Mouse (Mus musculus): ENCODE results near the gene Psmd3. TPM values are rescaled to one million over a fixed set of nuclear protein-coding genes. Genes with fewer than 3 reads are reported as not detected.

The Psmd3 gene
- polyA plus RNA-seq (2017; shearing (Covaris generic)), result 100 to 1,000 TPM; 120 to 151 TPM

GRCm38 (mm10) chr11:98681786-98682745 is at the start of gene Psmd3:
Gene Psmd3 (plus strand): TSS chr11:98682554.

GRCm38 (mm10) chr11:98646459-98646858 is 35.9 kb upstream of the Psmd3 start, which contains the start of gene Gsdma2:
Gene Gsdma2 (plus strand): TSS chr11:98646759.

GRCm38 (mm10) chr11:98664091-98664490 is 18.3 kb upstream of the Psmd3 start, which contains the start of gene Gsdma:
Gene Gsdma (plus strand): TSS chr11:98664351.

GRCm38 (mm10) chr11:98701213-98701670 is 18.9 kb downstream of the Psmd3 start, which contains the start of gene Csf3:
Gene Csf3 (plus strand): TSS chr11:98701263.

GRCm38 (mm10) chr11:98729119-98729588 is 46.8 kb downstream of the Psmd3 start, which contains the start of gene Med24:
Gene Med24 (minus strand): TSS chr11:98729435.

GRCm38 (mm10) chr11:98740393-98741050 is 58.2 kb downstream of the Psmd3 start, which contains the start of gene Thra:
Gene Thra (plus strand): TSS chr11:98740638.

Other genes with a start within 250 kb of the Psmd3 start
- gene Mien1, start 243.6 kb upstream of the Psmd3 start, polyA plus RNA-seq (2017; shearing (Covaris generic)), result 100 to 1,000 TPM; 164 to 186 TPM
- 10 to 100 TPM in 1 of 2 experiments, 1 to 10 TPM in 1; 2.2 to 10.1 TPM for gene Grb7, start 236.2 kb upstream of the Psmd3 start, polyA plus RNA-seq (2017; shearing (Covaris generic))
- 100 to 1,000 TPM; 115 to 157 TPM for gene Ikzf3, start 136.5 kb upstream of the Psmd3 start, polyA plus RNA-seq (2017; shearing (Covaris generic))
- gene Zpbp2, start 131.5 kb upstream of the Psmd3 start, polyA plus RNA-seq (2017; shearing (Covaris generic)), result 1 to 10 TPM; 2.1 to 7.1 TPM
- gene Ormdl3, start 95.2 kb upstream of the Psmd3 start, polyA plus RNA-seq (2017; shearing (Covaris generic)), result 10 to 100 TPM; 60.0 to 64.2 TPM
- gene Lrrc3c, start 84.3 kb upstream of the Psmd3 start, polyA plus RNA-seq (2017; shearing (Covaris generic)), result not detected
- gene Gm12355, start 56.9 kb upstream of the Psmd3 start, polyA plus RNA-seq (2017; shearing (Covaris generic)), result 1 to 10 TPM; 4.5 to 5.4 TPM
- gene Gsdma3, start 56.2 kb upstream of the Psmd3 start, polyA plus RNA-seq (2017; shearing (Covaris generic)), result under 1 TPM in 1 of 2 experiments, not detected in 1; 0.23 TPM
- gene Gsdma2, start 35.8 kb upstream of the Psmd3 start, polyA plus RNA-seq (2017; shearing (Covaris generic)), result under 1 TPM in 1 of 2 experiments, not detected in 1; 0.45 TPM
- gene Gsdma, start 18.2 kb upstream of the Psmd3 start, polyA plus RNA-seq (2017; shearing (Covaris generic)), result under 1 TPM in 1 of 2 experiments, not detected in 1; 0.29 TPM
- not detected for gene Csf3, start 18.7 kb downstream of the Psmd3 start, polyA plus RNA-seq (2017; shearing (Covaris generic))
- 10 to 100 TPM; 35.5 to 58.3 TPM for gene Med24, start 46.9 kb downstream of the Psmd3 start, polyA plus RNA-seq (2017; shearing (Covaris generic))
- 1 to 10 TPM; 1.5 to 5.7 TPM for gene Thra, start 58.1 kb downstream of the Psmd3 start, polyA plus RNA-seq (2017; shearing (Covaris generic))
- gene Nr1d1, start 92.8 kb downstream of the Psmd3 start, polyA plus RNA-seq (2017; shearing (Covaris generic)), result 1 to 10 TPM in 1 of 2 experiments, under 1 TPM in 1; 0.90 to 4.9 TPM
- gene Msl1, start 113.0 kb downstream of the Psmd3 start, polyA plus RNA-seq (2017; shearing (Covaris generic)), result 10 to 100 TPM; 20.7 to 23.0 TPM
- 10 to 100 TPM; 57.3 to 71.1 TPM for gene Casc3, start 122.4 kb downstream of the Psmd3 start, polyA plus RNA-seq (2017; shearing (Covaris generic))
- under 1 TPM in 1 of 2 experiments, not detected in 1; 0.38 TPM for gene Rapgefl1, start 154.2 kb downstream of the Psmd3 start, polyA plus RNA-seq (2017; shearing (Covaris generic))
- 1 to 10 TPM; 3.2 to 4.3 TPM for gene Wipf2, start 181.1 kb downstream of the Psmd3 start, polyA plus RNA-seq (2017; shearing (Covaris generic))
- gene Cdc6, start 225.2 kb downstream of the Psmd3 start, polyA plus RNA-seq (2017; shearing (Covaris generic)), result 10 to 100 TPM; 12.5 to 14.6 TPM
- 10 to 100 TPM; 42.7 to 74.8 TPM for gene Rara, start 245.3 kb downstream of the Psmd3 start, polyA plus RNA-seq (2017; shearing (Covaris generic))

Measured in activated CD4-positive, CD25-positive, alpha-beta regulatory T cell (primary cell).